In the genomic region with DNA sequence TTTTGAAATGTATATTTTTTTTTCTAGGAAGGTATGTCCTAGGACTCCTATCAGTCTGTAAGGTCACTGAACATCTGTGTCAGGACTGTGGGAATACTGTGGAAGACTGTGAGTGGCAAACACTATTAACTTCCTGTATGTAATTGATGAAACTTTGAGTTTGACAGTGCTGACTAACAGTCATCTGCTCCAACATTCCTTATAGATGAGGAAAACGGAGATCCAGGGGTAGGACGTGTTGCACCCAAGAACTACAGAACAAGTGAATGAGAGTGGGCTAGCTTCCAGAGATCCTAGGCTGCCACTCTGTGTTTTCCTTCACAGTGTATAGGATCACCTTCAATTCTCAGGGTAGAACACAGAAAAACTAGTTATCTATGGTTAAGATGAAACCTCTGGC, we compare ENCODE assay signal across 34 mouse cellular contexts. TPM values are rescaled to one million over a fixed set of nuclear protein-coding genes. Genes with fewer than 3 reads are reported as not detected.
"Had no signal": no experiment of that assay in that cellular context is flagged by ENCODE, and none has a peak within 500 bp of the region (broad histone marks: within the 10 kb centered on the region; RNA-seq: fewer than 3 reads in every experiment).

No protein-coding gene starts in this region.

- H3K9ac ChIP-seq: limb, embryonic 12.5 days; limb, embryonic 13.5 days; limb, embryonic 15.5 days; liver, embryonic 12.5 days; liver, embryonic 13.5 days; liver, embryonic 14.5 days; liver, embryonic 15.5 days; liver, postnatal 0 days; lung, embryonic 14.5 days; lung, embryonic 15.5 days; midbrain, embryonic 12.5 days; midbrain, embryonic 13.5 days; midbrain, embryonic 15.5 days; neural tube, embryonic 12.5 days had no signal

- H3K4me2 ChIP-seq: limb, embryonic 12.5 days; limb, embryonic 13.5 days; limb, embryonic 15.5 days; liver, embryonic 11.5 days; liver, embryonic 12.5 days; liver, embryonic 13.5 days; liver, embryonic 15.5 days; lung, embryonic 14.5 days; lung, embryonic 15.5 days; midbrain, embryonic 11.5 days; midbrain, embryonic 12.5 days; midbrain, embryonic 13.5 days; midbrain, embryonic 15.5 days; neural tube, embryonic 12.5 days had no signal

- H3K27me3 ChIP-seq: limb, embryonic 12.5 days; limb, embryonic 13.5 days; limb, embryonic 15.5 days; liver, embryonic 12.5 days; liver, embryonic 13.5 days; liver, embryonic 15.5 days; lung, embryonic 15.5 days; megakaryocyte, embryonic 14.5 days; midbrain, embryonic 13.5 days; midbrain, embryonic 15.5 days; neural tube, embryonic 12.5 days had no signal

- H3K9me3 ChIP-seq: limb, embryonic 15.5 days; liver, embryonic 12.5 days; liver, embryonic 15.5 days; lung, embryonic 15.5 days; midbrain, embryonic 10.5 days; midbrain, embryonic 12.5 days; midbrain, embryonic 13.5 days; midbrain, embryonic 15.5 days; neural tube, embryonic 12.5 days had no signal

- H3K27ac ChIP-seq: limb, embryonic 10.5 days; limb, embryonic 12.5 days; limb, embryonic 13.5 days; limb, embryonic 15.5 days; liver, embryonic 14.5 days; lung, embryonic 15.5 days; macrophage; midbrain, embryonic 10.5 days; midbrain, embryonic 12.5 days; midbrain, embryonic 13.5 days; midbrain, embryonic 15.5 days; neural tube, embryonic 12.5 days had no signal

- H3K36me3 ChIP-seq: limb, embryonic 10.5 days; limb, embryonic 12.5 days; limb, embryonic 13.5 days; limb, embryonic 15.5 days; liver, embryonic 12.5 days; liver, embryonic 13.5 days; liver, embryonic 15.5 days; lung, embryonic 15.5 days; midbrain, embryonic 10.5 days; midbrain, embryonic 12.5 days; midbrain, embryonic 13.5 days; midbrain, embryonic 15.5 days; neural tube, embryonic 12.5 days had no signal

- H3K4me3 ChIP-seq: limb, embryonic 10.5 days; limb, embryonic 12.5 days; limb, embryonic 13.5 days; limb, embryonic 15.5 days; liver, embryonic 12.5 days; liver, embryonic 13.5 days; liver, embryonic 15.5 days; lung, embryonic 15.5 days; megakaryocyte, embryonic 14.5 days; midbrain, embryonic 10.5 days; midbrain, embryonic 12.5 days; midbrain, embryonic 13.5 days; midbrain, embryonic 15.5 days; myocyte; neural tube, embryonic 12.5 days had no signal

- DNase-seq: left cerebral cortex, postnatal 4 days; liver; liver, embryonic 13.5 days; liver, postnatal 0 days; lung, adult 18-20 months; lung, adult 2 months; lung, embryonic 14.5 days; lung, postnatal 10 days; lung, postnatal 14 days; lung, postnatal 36 days; lung, postnatal 4 days; midbrain, embryonic 14.5 days had no signal

- ATAC-seq: liver, embryonic 12.5 days; liver, postnatal 0 days; lung, postnatal 0 days; midbrain, embryonic 13.5 days; midbrain, embryonic 15.5 days; midbrain, embryonic 16.5 days had no signal

RNA-seq across cellular contexts. Expression of a gene that starts 15.7 kb away (rescaled TPM):
- total RNA-seq: megakaryocyte-erythroid progenitor cell, adult 5-6 weeks; monocyte, adult 5-6 weeks had no signal
- polyA plus RNA-seq: myocyte had no signal
